Mouse (Mus musculus) left cerebral cortex, postnatal 25 days (tissue): ENCODE data around the gene Tubgcp5. TPM values are rescaled to one million over a fixed set of nuclear protein-coding genes. Genes with fewer than 3 reads are reported as not detected.
A peak's percentile ranks its signal among the peaks of the same experiment; 100 is the strongest.

Experiments used
- DNase-seq, 2 experiments: peaks; one replicate each; pipeline ENCODE4 v3.0.0; 2022; ENCODE audit warnings: low spot score in 2 of 2, mixed read lengths in 1 of 2
- intact Hi-C: fragments of 180-260 bp; cut with DNase I; formaldehyde crosslinking; loops from one replicate; pipeline ENCODE4 v1.15.1; 2025
- total RNA-seq, 2 experiments: library from RNA; stranded (reverse); gene quantifications; 2 replicates each; pipeline ENCODE4 v1.2.3; 2021

Tubgcp5 gene
- total RNA-seq, 2 experiments from 2014 or later, result 30.1 to 32.9 TPM

GRCm38 (mm10) chr7:55846606-55847312 is 52.8 kb downstream of the Tubgcp5 start:
- peak in 1 of 2 experiments; percentile 48 for DNase-seq
- intact Hi-C loops, result no loop called here

GRCm38 (mm10) chr7:55849948-55850571 is 56.1 kb downstream of the Tubgcp5 start:
- intact Hi-C loops, result no loop called here

GRCm38 (mm10) chr7:55852787-55853186 is 58.8 kb downstream of the Tubgcp5 start:
- DNase-seq, result peak in 1 of 2 experiments; percentile 38
- intact Hi-C loops, result no loop called here

More at GRCm38 (mm10) chr7:55849948-55850571, 56.1 kb downstream of the Tubgcp5 start:
- DNase-seq, result peak; percentile 70 to 87

GRCm38 (mm10) chr7:55855597-55855996 is 61.6 kb downstream of the Tubgcp5 start:
- no peak for DNase-seq
- intact Hi-C loops, result no loop called here

- intact Hi-C loops, result no loop called here
- no peak for DNase-seq
Observed at GRCm38 (mm10) chr7:55856741-55857140, 62.8 kb downstream of the Tubgcp5 start.

GRCm38 (mm10) chr7:55857729-55858128 is 63.8 kb downstream of the Tubgcp5 start:
- intact Hi-C loops, result no loop called here
- no peak for DNase-seq

GRCm38 (mm10) chr7:55858836-55859517 is 65.0 kb downstream of the Tubgcp5 start:
- no peak for DNase-seq
- intact Hi-C loops, result no loop called here

- DNase-seq, result peak in 1 of 2 experiments; percentile 46
- intact Hi-C loops, result no loop called here
Observed at GRCm38 (mm10) chr7:55859518-55859872, 65.5 kb downstream of the Tubgcp5 start.

GRCm38 (mm10) chr7:55859956-55860355 is 66.0 kb downstream of the Tubgcp5 start:
- peak in 1 of 2 experiments; percentile 42 for DNase-seq
- intact Hi-C loops, result no loop called here

- no peak for DNase-seq
- intact Hi-C loops, result no loop called here
Observed at GRCm38 (mm10) chr7:55861175-55861574, 67.2 kb downstream of the Tubgcp5 start.

GRCm38 (mm10) chr7:55865044-55865443 is 71.1 kb downstream of the Tubgcp5 start:
- DNase-seq, result no peak
- intact Hi-C loops, result no loop called here

- no peak for DNase-seq
Observed at GRCm38 (mm10) chr7:55865750-55866416, 71.9 kb downstream of the Tubgcp5 start.

GRCm38 (mm10) chr7:55868247-55868646 is 74.3 kb downstream of the Tubgcp5 start:
- intact Hi-C loops, result no loop called here

More at GRCm38 (mm10) chr7:55865750-55866416, 71.9 kb downstream of the Tubgcp5 start:
- intact Hi-C loops, result no loop called here

GRCm38 (mm10) chr7:55869220-55869619 is 75.3 kb downstream of the Tubgcp5 start:
- intact Hi-C loops, result no loop called here
- no peak for DNase-seq

More at GRCm38 (mm10) chr7:55868247-55868646, 74.3 kb downstream of the Tubgcp5 start:
- no peak for DNase-seq

GRCm38 (mm10) chr7:55870340-55871020 is 76.5 kb downstream of the Tubgcp5 start:
- intact Hi-C loops, result no loop called here
- no peak for DNase-seq

GRCm38 (mm10) chr7:55871476-55871875 is 77.5 kb downstream of the Tubgcp5 start:
- intact Hi-C loops, result no loop called here
- no peak for DNase-seq

GRCm38 (mm10) chr7:55874703-55875102 is 80.7 kb downstream of the Tubgcp5 start:
- no peak for DNase-seq
- intact Hi-C loops, result no loop called here

GRCm38 (mm10) chr7:55877721-55878120 is 83.8 kb downstream of the Tubgcp5 start:
- DNase-seq, result no peak
- intact Hi-C loops, result no loop called here

- DNase-seq, result no peak
- intact Hi-C loops, result no loop called here
Observed at GRCm38 (mm10) chr7:55880882-55881281, 86.9 kb downstream of the Tubgcp5 start.
